Comparison of ENCODE assay signal across 30 mouse cellular contexts in the genomic region with DNA sequence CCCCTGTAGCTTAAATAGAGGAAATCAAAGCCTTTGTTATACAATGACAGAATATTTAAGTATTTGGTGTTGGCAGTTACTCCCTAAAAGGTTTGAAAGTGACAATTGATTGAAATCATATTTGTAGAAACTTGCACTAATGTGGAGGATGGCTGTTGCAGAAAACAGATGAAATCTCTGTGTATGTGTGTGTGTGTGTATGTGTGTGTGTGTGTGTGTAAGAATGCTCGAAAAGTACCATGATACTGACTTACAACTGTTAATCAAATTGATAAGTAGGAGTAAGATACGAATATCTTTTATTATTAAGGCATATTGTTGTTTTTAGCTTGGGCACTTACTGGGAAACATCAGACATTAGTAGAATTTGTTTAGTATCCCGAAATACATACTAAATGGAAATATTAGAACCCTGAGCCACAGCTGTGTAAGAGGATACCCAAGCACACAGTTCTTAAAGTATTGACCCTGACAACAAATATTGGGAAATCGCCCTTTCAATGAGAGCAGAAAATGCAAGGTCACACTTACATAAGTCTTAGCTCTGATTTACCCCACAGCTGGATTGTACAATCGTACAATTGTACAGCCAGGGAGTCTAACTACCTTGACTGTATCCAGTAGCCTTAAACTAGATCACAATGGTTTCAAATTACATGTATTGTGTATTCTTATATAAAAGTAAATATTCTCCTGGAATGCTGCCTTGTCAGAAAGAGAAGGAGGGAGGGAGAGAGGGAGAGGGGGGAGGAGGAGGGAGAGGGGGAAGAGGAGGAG. TPM values are rescaled to one million over a fixed set of nuclear protein-coding genes. Genes with fewer than 3 reads are reported as not detected.
A peak's percentile ranks its signal among the peaks of the same experiment; 100 is the strongest.
DNase-seq lines count a peak whose midpoint lies in the region; ATAC-seq lines count a peak whose summit lies in the region.
"Had no signal": no experiment of that assay in that cellular context is flagged by ENCODE, and none has a peak within 500 bp of the region (broad histone marks: within the 10 kb centered on the region; RNA-seq: fewer than 3 reads in every experiment).

No protein-coding gene starts in this region.

- no peak for DNase-seq in kidney, postnatal 14 days
- DNase-seq in liver, embryonic 11.5 days (ENCODE audit: low spot score): no peak
- DNase-seq in lung, postnatal 25 days (ENCODE audit: low spot score): peak; percentile 36
- DNase-seq in lung, postnatal 14 days: no peak
- no peak for DNase-seq in urinary bladder, adult 2 months (ENCODE audit: low spot score)
- DNase-seq: cerebellum, adult 2 months; cerebellum, postnatal 25 days; gastrocnemius, postnatal 25 days; heart, adult 18-20 months; heart, postnatal 4 days; kidney, adult 9 months; layer of hippocampus, adult 9-11 months; right cerebral cortex, postnatal 14 days; thymus, adult 18-20 months; thymus, postnatal 25 days had no signal

- H3K36me3 ChIP-seq in kidney, embryonic 15.5 days: no peaks in the 10 kb centered on the region
- H3K36me3 ChIP-seq in liver, embryonic 16.5 days (ENCODE audit: control insufficient read depth, insufficient read depth): no peaks in the 10 kb centered on the region
- no peaks in the 10 kb centered on the region for H3K36me3 ChIP-seq in liver, embryonic 11.5 days (ENCODE audit: control insufficient read depth, insufficient read depth, low read length)
- H3K36me3 ChIP-seq: forebrain, embryonic 15.5 days; limb, embryonic 10.5 days; limb, embryonic 15.5 days; midbrain, embryonic 10.5 days; midbrain, embryonic 15.5 days; neural tube, embryonic 15.5 days had no signal

- no peak overlapping the region for H3K4me2 ChIP-seq in kidney, embryonic 15.5 days
- H3K4me2 ChIP-seq in liver, embryonic 16.5 days (ENCODE audit: low read depth, low read length): no peak overlapping the region
- no peak overlapping the region for H3K4me2 ChIP-seq in liver, embryonic 11.5 days
- H3K4me2 ChIP-seq: forebrain, embryonic 15.5 days; heart, embryonic 11.5 days; hindbrain, embryonic 14.5 days; limb, embryonic 15.5 days; midbrain, embryonic 15.5 days; neural tube, embryonic 15.5 days had no signal

- H3K4me1 ChIP-seq in kidney, embryonic 15.5 days: peaks cover 6% of the 10 kb centered on the region; the same call in 1 of the 2 replicates
- no peaks in the 10 kb centered on the region; the same call in 1 of the 2 replicates for H3K4me1 ChIP-seq in liver, embryonic 16.5 days (ENCODE audit: control insufficient read depth, low read depth, low read length)
- no peaks in the 10 kb centered on the region for H3K4me1 ChIP-seq in liver, embryonic 11.5 days (replicated peaks; ENCODE audit: control insufficient read depth, insufficient read depth, low read length)
- H3K4me1 ChIP-seq: forebrain, embryonic 15.5 days; midbrain, embryonic 10.5 days; midbrain, embryonic 15.5 days; neural tube, embryonic 15.5 days had no signal

- H3K27ac ChIP-seq in kidney, embryonic 15.5 days: no peak overlapping the region
- no peak overlapping the region for H3K27ac ChIP-seq in liver, embryonic 16.5 days (ENCODE audit: low read length)
- H3K27ac ChIP-seq in liver, embryonic 11.5 days (ENCODE audit: low read depth, low read length): no peak overlapping the region
- H3K27ac ChIP-seq: forebrain, embryonic 15.5 days; hindbrain, embryonic 14.5 days; limb, embryonic 10.5 days; limb, embryonic 15.5 days; midbrain, embryonic 10.5 days; midbrain, embryonic 15.5 days; neural tube, embryonic 15.5 days had no signal

- no peaks in the 10 kb centered on the region for H3K27me3 ChIP-seq in kidney, embryonic 15.5 days
- H3K27me3 ChIP-seq in liver, embryonic 16.5 days (ENCODE audit: control insufficient read depth, insufficient read depth, low read depth, low read length): no peaks in the 10 kb centered on the region
- H3K27me3 ChIP-seq in liver, embryonic 11.5 days (replicated peaks; ENCODE audit: control insufficient read depth, insufficient read depth, low read length): no peaks in the 10 kb centered on the region
- H3K27me3 ChIP-seq: forebrain, embryonic 15.5 days; limb, embryonic 15.5 days; midbrain, embryonic 15.5 days; neural tube, embryonic 15.5 days had no signal

- 0 out of 2 replicates have a peak, but pooled peaks have one; percentile 52 for ATAC-seq in kidney, embryonic 15.5 days (replicated peaks; ENCODE audit: low FRiP score)
- peak; percentile 50 for ATAC-seq in liver, embryonic 16.5 days (ENCODE audit: low read depth)
- ATAC-seq in liver, embryonic 11.5 days (replicated peaks; ENCODE audit: low FRiP score): no peak
- ATAC-seq: CD4-positive, CD25-positive, alpha-beta regulatory T cell, adult 4 months; forebrain, embryonic 15.5 days; intestine, postnatal 0 days; midbrain, embryonic 15.5 days had no signal

- no peaks in the 10 kb centered on the region for H3K9me3 ChIP-seq in kidney, embryonic 15.5 days (replicated peaks)
- no peaks in the 10 kb centered on the region for H3K9me3 ChIP-seq in liver, embryonic 16.5 days (replicated peaks; ENCODE audit: control insufficient read depth, low read length)
- H3K9me3 ChIP-seq in liver, embryonic 11.5 days (ENCODE audit: control insufficient read depth, low read length): no peaks in the 10 kb centered on the region
- H3K9me3 ChIP-seq: forebrain, embryonic 15.5 days; limb, embryonic 10.5 days; limb, embryonic 15.5 days; midbrain, embryonic 10.5 days; midbrain, embryonic 15.5 days; neural tube, embryonic 15.5 days had no signal

- WGBS in kidney, embryonic 15.5 days: 44% methylated on average over 5 of the region's 5 CpGs
- WGBS in liver, embryonic 16.5 days (ENCODE audit: insufficient replicate concordance): 44% methylated on average over 5 of the region's 5 CpGs
- WGBS in liver, embryonic 11.5 days: 68% methylated on average over 5 of the region's 5 CpGs

- no peak overlapping the region for H3K4me3 ChIP-seq in kidney, embryonic 15.5 days (replicated peaks)
- no peak overlapping the region for H3K4me3 ChIP-seq in liver, embryonic 16.5 days (ENCODE audit: low read depth, low read length)
- no peak overlapping the region for H3K4me3 ChIP-seq in liver, embryonic 11.5 days (ENCODE audit: low read depth, low read length)
- H3K4me3 ChIP-seq: forebrain, embryonic 15.5 days; limb, embryonic 10.5 days; limb, embryonic 15.5 days; midbrain, embryonic 10.5 days; midbrain, embryonic 15.5 days; neural tube, embryonic 15.5 days had no signal

- H3K9ac ChIP-seq in kidney, embryonic 15.5 days: no peak overlapping the region
- H3K9ac ChIP-seq in liver, embryonic 16.5 days (ENCODE audit: low read depth, low read length): no peak overlapping the region
- H3K9ac ChIP-seq in liver, embryonic 11.5 days (ENCODE audit: low read depth, low read length): no peak overlapping the region
- H3K9ac ChIP-seq: forebrain, embryonic 15.5 days; hindbrain, embryonic 14.5 days; limb, embryonic 15.5 days; midbrain, embryonic 15.5 days; neural tube, embryonic 15.5 days had no signal

RNA-seq across cellular contexts. Expression of a gene that starts 2.6 kb away (rescaled TPM):
- polyA plus RNA-seq in kidney, embryonic 15.5 days (2015; fragmentation: Nextera tagmentation; extraction: Ambion mirVana): 43.5 and 86.9 TPM in 2 replicates
- 101 and 138 TPM in 2 replicates for polyA plus RNA-seq in liver, embryonic 16.5 days (2015; fragmentation: Nextera tagmentation; extraction: Ambion mirVana)
- 0.83 and 1.4 TPM in 2 replicates for polyA plus RNA-seq in liver, embryonic 11.5 days (2014; fragmentation: Nextera tagmentation; extraction: Ambion mirVana)
- polyA plus RNA-seq in urinary bladder, adult 2 months (2012; rRNA removed): 754 and 825 TPM in 2 replicates
- polyA plus RNA-seq: embryonic facial prominence, embryonic 11.5 days had no signal

RNA-seq across cellular contexts. Expression of a gene that starts 45.8 kb away (rescaled TPM):
- polyA plus RNA-seq in kidney, embryonic 15.5 days (2015; fragmentation: Nextera tagmentation; extraction: Ambion mirVana): 0.74 and 0.91 TPM in 2 replicates
- polyA plus RNA-seq in liver, embryonic 16.5 days (2015; fragmentation: Nextera tagmentation; extraction: Ambion mirVana): 0.27 and 0.37 TPM in 2 replicates
- 0.12 and 0.13 TPM in 2 replicates for polyA plus RNA-seq in liver, embryonic 11.5 days (2014; fragmentation: Nextera tagmentation; extraction: Ambion mirVana)
- 19.4 and 28.9 TPM in 2 replicates for polyA plus RNA-seq in urinary bladder, adult 2 months (2012; rRNA removed)
- polyA plus RNA-seq: CD4-positive, CD25-positive, alpha-beta regulatory T cell, adult 4 months; cerebellum, adult 2 months; embryonic facial prominence, embryonic 11.5 days; heart, embryonic 11.5 days had no signal

RNA-seq across cellular contexts. Expression of a gene that starts 49.7 kb away (rescaled TPM):
- polyA plus RNA-seq in kidney, embryonic 15.5 days (2015; fragmentation: Nextera tagmentation; extraction: Ambion mirVana): 0.28 TPM in 1 of 2 replicates, not detected in the other
- not detected in 2 replicates for polyA plus RNA-seq in liver, embryonic 16.5 days (2015; fragmentation: Nextera tagmentation; extraction: Ambion mirVana)
- not detected in 2 replicates for polyA plus RNA-seq in liver, embryonic 11.5 days (2014; fragmentation: Nextera tagmentation; extraction: Ambion mirVana)
- 0.32 and 0.54 TPM in 2 replicates for polyA plus RNA-seq in urinary bladder, adult 2 months (2012; rRNA removed)
- polyA plus RNA-seq: CD4-positive, CD25-positive, alpha-beta regulatory T cell, adult 4 months; cerebellum, adult 2 months; embryonic facial prominence, embryonic 11.5 days; forebrain, embryonic 15.5 days; frontal cortex, adult 2 months; heart, embryonic 11.5 days; heart, embryonic 16.5 days; hindbrain, embryonic 14.5 days; limb, embryonic 10.5 days; midbrain, embryonic 10.5 days; midbrain, embryonic 15.5 days had no signal

Comparison
In these comparisons a context has a peak if more than half of its experiments do, and no peak if none do; other contexts are left out.
1. RNA of a gene that starts 2.6 kb away (polyA plus RNA-seq): 754 to 825 TPM in urinary bladder, adult 2 months, 101 to 138 TPM in liver, embryonic 16.5 days and 43.5 to 86.9 TPM in kidney, embryonic 15.5 days; 0.83 to 1.4 TPM in liver, embryonic 11.5 days; every median in the first group is over 10 times any median in the second.
2. RNA of a gene that starts 45.8 kb away (polyA plus RNA-seq): 19.4 to 28.9 TPM in urinary bladder, adult 2 months; 0.74 to 0.91 TPM in kidney, embryonic 15.5 days, 0.27 to 0.37 TPM in liver, embryonic 16.5 days and 0.12 to 0.13 TPM in liver, embryonic 11.5 days; every median in the first group is over 10 times any median in the second.